Mouse (Mus musculus) limb, embryonic 14.5 days (tissue): Measurements from ENCODE around the gene Olfr548-ps1. TPM values are rescaled to one million over a fixed set of nuclear protein-coding genes. Genes with fewer than 3 reads are reported as not detected.

Experiments
- ATAC-seq: fragments of 200-750 bp; cut with Nextera tagmentation; 2 replicates; pipeline ENCODE4 v1.8.0; 2017; ENCODE audit warnings: low read depth, moderate number of reproducible peaks, moderate TSS enrichment; ENCODE audit not compliant: low FRiP score
- DNase-seq: peaks from one replicate; pipeline ENCODE4 v3.0.0-alpha.2; 2015; ENCODE audit warnings: low spot score
- H3K27ac ChIP-seq: fragments of 300-500 bp; sonication (generic); replicated peaks from 2 replicates; pipeline ENCODE4 v1.5.1; 2014; ENCODE audit warnings: low read depth, mild to moderate bottlenecking, low read length, moderate library complexity, mixed read lengths
- H3K27me3 ChIP-seq: fragments of 300-500 bp; sonication (generic); 2 replicates; pipeline ENCODE4 v1.6.1; 2014; ENCODE audit warnings: low read length, mixed read lengths; ENCODE audit not compliant: control insufficient read depth, insufficient read depth
- H3K36me3 ChIP-seq: fragments of 300-500 bp; sonication (generic); 2 replicates; pipeline ENCODE4 v1.6.1; 2014; ENCODE audit warnings: mild to moderate bottlenecking, low read length, moderate library complexity, mixed read lengths; ENCODE audit not compliant: control insufficient read depth, insufficient read depth
- H3K4me1 ChIP-seq: fragments of 300-500 bp; sonication (generic); 2 replicates; pipeline ENCODE4 v1.6.1; 2014; ENCODE audit warnings: antibody characterized with exemption, low read length, mixed read lengths; ENCODE audit not compliant: control insufficient read depth, insufficient read depth
- H3K4me2 ChIP-seq: fragments of 300-500 bp; sonication (generic); replicated peaks from 2 replicates; pipeline ENCODE4 v1.6.1; 2014; ENCODE audit warnings: low read depth, mild to moderate bottlenecking, low read length, moderate library complexity; ENCODE audit not compliant: severe bottlenecking
- H3K4me3 ChIP-seq: fragments of 300-500 bp; sonication (generic); replicated peaks from 2 replicates; pipeline ENCODE4 v1.5.1; 2014; ENCODE audit warnings: low read length
- H3K9ac ChIP-seq: fragments of 300-500 bp; sonication (generic); 2 replicates; pipeline ENCODE4 v1.6.1; 2014; ENCODE audit warnings: mild to moderate bottlenecking, low read depth, low read length, moderate library complexity; ENCODE audit not compliant: severe bottlenecking
- H3K9me3 ChIP-seq: fragments of 300-500 bp; sonication (generic); 2 replicates; pipeline ENCODE4 v1.6.1; 2016; ENCODE audit warnings: low read length; ENCODE audit not compliant: control insufficient read depth
- POLR2A ChIP-seq: fragments of 200-500 bp; IDR thresholded peaks from 2 replicates; pipeline ENCODE4 v1.8.0; 2012; ENCODE audit warnings: inconsistent platforms, mild to moderate bottlenecking, moderate library complexity, borderline replicate concordance; ENCODE audit not compliant: insufficient read depth, insufficient read length; ENCODE audit errors: extremely low read depth
- WGBS: fragments of 180-500 bp; shearing (Covaris S2); extraction: QIAGEN DNeasy Blood & Tissue Kit; methylation state at CpG from one replicate; pipeline ENCODE4 v1.1.7; 2014; 5-methylcytosine and 5-hydroxymethylcytosine counted together
- polyA plus RNA-seq, 2 experiments: library from polyadenylated mRNA; depleted of rRNA in 1 of 2; stranded (reverse) in 1 of 2; unstranded in 1 of 2; fragments of >200 nt; fragmentation: Nextera tagmentation in 1 of 2; extraction: Ambion mirVana in 1 of 2; gene quantifications; 2 replicates each; pipeline versions ENCODE4 v1.2.1 to v1.2.3; 2012 to 2014

Gene Olfr548-ps1
- polyA plus RNA-seq, 2 experiments: not detected

DNA sequence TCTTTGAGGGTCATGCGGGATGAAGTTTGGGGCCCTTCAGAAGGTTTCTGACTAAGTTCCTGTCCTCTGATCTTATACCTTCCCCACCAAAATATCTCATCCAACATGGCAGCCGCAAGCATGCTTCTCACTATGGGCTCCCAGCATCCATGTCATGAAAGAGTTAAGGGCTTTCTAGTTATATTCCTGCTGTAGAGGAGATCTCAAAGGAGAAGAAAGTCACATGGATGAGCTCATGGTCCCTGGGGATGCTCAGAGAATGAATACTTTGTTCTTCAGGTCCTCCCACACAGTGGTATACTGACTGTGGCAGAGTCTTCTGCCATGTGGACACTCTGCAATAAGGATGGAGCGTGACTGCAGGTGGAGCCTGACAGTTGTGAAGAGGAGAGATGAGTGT lies 8.9 kb downstream of the Olfr548-ps1 start, which contains the start of gene Olfr549:
Gene Olfr549 (plus strand): TSS at position 301 of the 400 bp plus-strand sequence.
- WGBS: 91% methylated on average over 3 of the region's 3 CpGs
- no peak within 1 kb of the TSS for H3K4me3 ChIP-seq
- DNase-seq: no peak
- no peaks in the 10 kb centered on the region for H3K27me3 ChIP-seq
- H3K9ac ChIP-seq: no peak within 1 kb of the TSS
- TF ChIP-seq POLR2A: no peak
- no peaks in the 10 kb centered on the region for H3K4me1 ChIP-seq
- no peaks in the 10 kb centered on the region for H3K36me3 ChIP-seq
- no peaks in the 10 kb centered on the region for H3K9me3 ChIP-seq
- H3K4me2 ChIP-seq: no peak within 1 kb of the TSS
- ATAC-seq: no peak
- no peak within 1 kb of the TSS for H3K27ac ChIP-seq

DNA sequence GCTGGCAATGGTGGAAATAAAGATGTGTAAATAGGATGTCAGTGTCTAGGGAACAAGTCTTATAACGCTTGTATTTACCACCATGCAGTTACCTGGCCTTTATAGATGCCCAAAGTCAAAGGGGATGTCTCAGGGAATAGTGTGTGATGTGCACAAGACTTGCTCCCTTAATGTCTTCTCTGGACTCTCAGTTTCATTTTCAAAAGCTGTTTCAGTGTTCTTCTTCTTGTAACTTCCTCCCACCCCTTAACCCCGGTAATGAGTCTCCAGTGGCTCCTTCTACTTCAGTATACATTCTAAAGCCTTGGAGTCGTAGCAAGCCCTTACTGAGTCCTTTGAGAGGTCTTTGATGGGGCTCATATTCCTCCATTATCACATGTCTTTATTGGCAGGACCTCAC lies 12.6 kb downstream of the Olfr548-ps1 start:
- H3K4me3 ChIP-seq: no peak overlapping the region
- no peak for DNase-seq
- no peaks in the 10 kb centered on the region for H3K4me1 ChIP-seq
- no peaks in the 10 kb centered on the region for H3K9me3 ChIP-seq
- H3K9ac ChIP-seq: no peak overlapping the region
- H3K4me2 ChIP-seq: no peak overlapping the region
- H3K36me3 ChIP-seq: no peaks in the 10 kb centered on the region
- H3K27me3 ChIP-seq: no peaks in the 10 kb centered on the region
- H3K27ac ChIP-seq: no peak overlapping the region
- WGBS: 69% methylated on average over 3 of the region's 3 CpGs
- ATAC-seq: no peak
- TF ChIP-seq POLR2A: no peak

DNA sequence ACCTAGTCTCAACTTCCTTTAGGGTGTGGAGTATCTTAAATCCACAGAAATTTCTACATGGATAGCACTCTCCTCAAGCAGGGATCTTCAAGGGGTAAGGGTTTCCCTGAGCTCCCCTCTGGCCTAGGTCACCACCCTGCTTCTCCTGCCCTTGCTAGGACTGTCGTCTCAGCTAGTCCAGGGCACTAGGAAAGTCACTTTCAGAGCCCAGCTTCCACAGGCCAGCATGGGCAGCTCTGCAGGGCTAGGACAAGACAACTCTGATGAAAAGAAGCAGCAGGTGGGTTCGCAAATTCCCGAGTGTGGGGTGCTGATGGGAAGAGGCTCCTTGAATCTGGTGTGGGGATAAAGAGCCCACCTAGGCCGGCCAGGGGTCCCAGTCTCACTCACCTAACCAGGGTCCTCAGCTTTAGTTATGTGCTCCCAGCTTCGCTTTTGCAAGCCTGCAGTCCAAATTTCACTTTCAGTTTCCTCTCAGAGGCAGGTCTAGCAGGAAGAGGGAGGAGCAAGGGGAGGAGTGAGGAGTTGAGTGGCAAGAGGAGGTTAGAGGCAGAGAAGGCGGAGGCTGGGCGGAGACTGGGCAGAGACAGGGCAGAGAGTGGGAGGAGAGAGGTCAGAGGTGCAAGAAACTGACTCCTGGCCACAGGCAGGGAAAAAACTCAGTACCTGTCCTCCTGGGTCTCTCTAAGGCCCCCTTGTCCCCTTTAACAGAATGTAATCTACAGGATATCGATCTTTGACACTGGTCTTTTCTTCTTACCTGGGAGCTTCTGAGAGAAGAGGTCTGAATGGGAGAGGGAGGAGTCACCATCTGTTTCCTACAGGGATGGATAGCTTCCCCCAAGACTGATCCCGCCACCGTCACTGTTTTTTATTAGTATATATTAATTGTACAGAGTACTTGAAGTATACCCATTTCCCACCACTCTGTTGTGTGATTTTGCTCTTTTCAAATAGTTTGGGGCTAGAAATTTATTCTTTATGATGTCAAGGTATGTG lies 24.6 kb downstream of the Olfr548-ps1 start, which contains the start of gene Trim21:
Gene Trim21 (minus strand): TSS at position 488 of the 999 bp plus-strand sequence.
- H3K9me3 ChIP-seq: no peaks in the 10 kb centered on the region
- TF ChIP-seq POLR2A: no peak
- H3K36me3 ChIP-seq: no peaks in the 10 kb centered on the region
- H3K9ac ChIP-seq: peak within 1 kb of the TSS; percentile 56
- no peaks in the 10 kb centered on the region for H3K4me1 ChIP-seq
- WGBS: 16% methylated on average over 10 of the region's 10 CpGs
- no peaks in the 10 kb centered on the region for H3K27me3 ChIP-seq
- DNase-seq (peak; percentile 66), ATAC-seq (peak; percentile 87)
- H3K27ac ChIP-seq: 0 out of 2 replicates have a peak within 1 kb of the TSS, but pooled peaks have one; percentile 20
- peak within 1 kb of the TSS; percentile 53 for H3K4me2 ChIP-seq
- H3K4me3 ChIP-seq: peak within 1 kb of the TSS; percentile 41

DNA sequence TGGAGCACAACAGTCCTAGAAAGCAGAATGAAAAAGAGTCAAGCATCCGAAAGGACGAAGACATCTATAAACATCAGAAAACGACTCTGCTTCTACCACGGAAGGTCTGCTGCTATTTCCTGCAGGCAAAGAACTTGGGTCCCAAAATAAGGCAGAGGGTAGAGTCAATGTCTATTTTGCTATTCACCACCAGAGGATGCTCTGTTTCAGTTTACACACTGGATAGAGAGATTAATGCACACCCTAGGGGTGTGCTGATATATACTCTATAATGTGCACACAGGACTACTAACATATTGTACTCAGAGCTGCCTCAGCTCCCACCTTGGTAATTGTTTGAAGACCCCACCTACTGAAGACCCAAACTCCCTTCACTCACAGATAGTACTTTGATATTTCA lies 25.5 kb downstream of the Olfr548-ps1 start:
- Histone ChIP-seq H3K4me1 (no peaks in the 10 kb centered on the region), H3K36me3 (no peaks in the 10 kb centered on the region), H3K9me3 (no peaks in the 10 kb centered on the region), H3K27me3 (no peaks in the 10 kb centered on the region), H3K4me3 (no peak overlapping the region), H3K27ac (no peak overlapping the region), H3K9ac (no peak overlapping the region), H3K4me2 (no peak overlapping the region)
- TF ChIP-seq POLR2A: no peak
- WGBS: 86% methylated on average over 4 of the region's 4 CpGs
- DNase-seq (no peak), ATAC-seq (no peak)

DNA sequence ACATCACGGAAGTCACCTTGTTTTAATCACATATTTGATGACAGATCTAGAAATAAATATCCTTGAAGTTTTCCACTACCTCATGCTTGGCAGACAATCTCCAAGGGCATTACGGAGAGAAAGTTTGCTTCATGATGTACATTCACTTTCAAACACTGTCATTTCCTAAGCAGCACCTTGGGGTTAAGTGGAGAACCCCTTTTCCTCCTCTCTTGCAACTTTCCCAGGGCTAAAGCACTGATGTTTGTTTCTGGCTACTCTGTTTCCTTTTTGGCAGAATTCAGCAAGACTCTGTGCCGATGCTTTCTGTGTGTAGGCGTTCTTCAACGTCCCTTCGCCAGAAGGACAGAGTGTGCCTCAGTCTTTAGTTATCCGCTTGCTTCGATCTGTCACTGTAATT lies 30.4 kb downstream of the Olfr548-ps1 start, which contains the start of gene Olfr550:
Gene Olfr550 (plus strand): TSS at position 301 of the 400 bp plus-strand sequence.
- DNase-seq (no peak), ATAC-seq (no peak)
- H3K4me1 ChIP-seq: no peaks in the 10 kb centered on the region
- WGBS: 88% methylated on average over 8 of the region's 8 CpGs
- H3K4me2 ChIP-seq: no peak within 1 kb of the TSS
- no peaks in the 10 kb centered on the region for H3K9me3 ChIP-seq
- no peak within 1 kb of the TSS for H3K4me3 ChIP-seq
- no peak within 1 kb of the TSS for H3K9ac ChIP-seq
- H3K27me3 ChIP-seq: no peaks in the 10 kb centered on the region
- H3K27ac ChIP-seq: no peak within 1 kb of the TSS
- no peak for TF ChIP-seq POLR2A
- no peaks in the 10 kb centered on the region for H3K36me3 ChIP-seq
